Comparison of ENCODE assay signal across 21 mouse cellular contexts in genomic region chr3:101624287-101624686, GRCm38 (mm10). TPM values are rescaled to one million over a fixed set of nuclear protein-coding genes. Genes with fewer than 3 reads are reported as not detected.
A peak's percentile ranks its signal among the peaks of the same experiment; 100 is the strongest.
DNase-seq lines count a peak whose midpoint lies in the region; ATAC-seq and TF ChIP-seq lines count a peak whose summit lies in the region.
"Had no signal": no experiment of that assay in that cellular context is flagged by ENCODE, and none has a peak within 500 bp of the region (broad histone marks: within the 10 kb centered on the region; RNA-seq: fewer than 3 reads in every experiment).

No protein-coding gene starts in this region.

- no peaks in the 10 kb centered on the region for H3K9me3 ChIP-seq in neural tube, embryonic 14.5 days (ENCODE audit: control insufficient read depth, low read length)
- H3K9me3 ChIP-seq in neural tube, embryonic 15.5 days (replicated peaks), result no peaks in the 10 kb centered on the region
- H3K9me3 ChIP-seq: embryonic facial prominence, embryonic 13.5 days; forebrain, embryonic 10.5 days; forebrain, embryonic 12.5 days had no signal

- TF ChIP-seq CTCF in layer of hippocampus, adult 2 months (conservative IDR thresholded peaks at IDR 0.05), result no peak

- H3K27ac ChIP-seq in layer of hippocampus, adult 2 months, result peak overlapping the region; percentile 43; the same call in 1 of the 2 replicates
- no peak overlapping the region for H3K27ac ChIP-seq in neural tube, embryonic 14.5 days (ENCODE audit: low read depth, low read length)
- H3K27ac ChIP-seq in neural tube, embryonic 15.5 days (replicated peaks), result 0 out of 2 replicates have a peak overlapping the region, but pooled peaks have one; percentile 48
- H3K27ac ChIP-seq: embryonic facial prominence, embryonic 13.5 days; embryonic facial prominence, embryonic 15.5 days; forebrain, embryonic 10.5 days; forebrain, embryonic 12.5 days had no signal

- DNase-seq in layer of hippocampus, adult 2 months (ENCODE audit: low spot score in 2 of 2), result no peak
- DNase-seq in layer of hippocampus, postnatal 25 days (ENCODE audit: extremely low spot score in 1 of 2, low spot score in 1 of 2), result no peak
- DNase-seq in lung, postnatal 4 days, result no peak
- DNase-seq: adrenal gland, postnatal 10 days; adrenal gland, postnatal 25 days; cerebellum, adult 11 months; cerebellum, adult 18-20 months; cerebellum, adult 8-10 months; cerebellum, adult 9-11 months; cerebellum, postnatal 14 days; cerebellum, postnatal 36 days; embryo, embryonic 11 days had no signal

- ATAC-seq in neural tube, embryonic 14.5 days (ENCODE audit: low read depth), result peak; percentile 74
- peak; percentile 76 for ATAC-seq in neural tube, embryonic 15.5 days (ENCODE audit: low FRiP score)
- ATAC-seq: forebrain, embryonic 14.5 days; forebrain, embryonic 16.5 days had no signal

- 54% methylated on average over 5 of the region's 5 CpGs for WGBS in neural tube, embryonic 14.5 days
- WGBS in neural tube, embryonic 15.5 days, result 46% methylated on average over 5 of the region's 5 CpGs

- no peak overlapping the region for H3K4me2 ChIP-seq in neural tube, embryonic 14.5 days (ENCODE audit: low read depth, low read length)
- no peak overlapping the region for H3K4me2 ChIP-seq in neural tube, embryonic 15.5 days
- H3K4me2 ChIP-seq: embryonic facial prominence, embryonic 13.5 days; embryonic facial prominence, embryonic 15.5 days; forebrain, embryonic 12.5 days had no signal

- H3K4me3 ChIP-seq in layer of hippocampus, adult 2 months, result no peak overlapping the region
- H3K4me3 ChIP-seq in neural tube, embryonic 14.5 days (ENCODE audit: low read depth, low read length), result no peak overlapping the region
- no peak overlapping the region for H3K4me3 ChIP-seq in neural tube, embryonic 15.5 days (replicated peaks)
- H3K4me3 ChIP-seq: embryonic facial prominence, embryonic 13.5 days; embryonic facial prominence, embryonic 15.5 days; erythroblast, embryonic 14.5 days; forebrain, embryonic 10.5 days; forebrain, embryonic 12.5 days had no signal

- H3K4me1 ChIP-seq in neural tube, embryonic 14.5 days (ENCODE audit: control insufficient read depth, insufficient read depth, low read length), result no peaks in the 10 kb centered on the region
- peaks cover 7% of the 10 kb centered on the region; the same call in 1 of the 2 replicates for H3K4me1 ChIP-seq in neural tube, embryonic 15.5 days
- H3K4me1 ChIP-seq: embryonic facial prominence, embryonic 13.5 days; embryonic facial prominence, embryonic 15.5 days; forebrain, embryonic 10.5 days; forebrain, embryonic 12.5 days had no signal

- H3K9ac ChIP-seq in neural tube, embryonic 14.5 days (replicated peaks; ENCODE audit: low read depth, low read length), result no peak overlapping the region
- H3K9ac ChIP-seq in neural tube, embryonic 15.5 days (replicated peaks), result no peak overlapping the region
- H3K9ac ChIP-seq: embryonic facial prominence, embryonic 13.5 days; embryonic facial prominence, embryonic 15.5 days; forebrain, embryonic 12.5 days had no signal

- H3K36me3 ChIP-seq in neural tube, embryonic 14.5 days (ENCODE audit: control insufficient read depth, insufficient read depth, low read length), result no peaks in the 10 kb centered on the region
- no peaks in the 10 kb centered on the region for H3K36me3 ChIP-seq in neural tube, embryonic 15.5 days
- H3K36me3 ChIP-seq: embryonic facial prominence, embryonic 13.5 days; embryonic facial prominence, embryonic 15.5 days; forebrain, embryonic 10.5 days; forebrain, embryonic 12.5 days had no signal

- H3K27me3 ChIP-seq in neural tube, embryonic 14.5 days (ENCODE audit: control insufficient read depth, insufficient read depth, low read length), result no peaks in the 10 kb centered on the region
- H3K27me3 ChIP-seq in neural tube, embryonic 15.5 days (replicated peaks), result no peaks in the 10 kb centered on the region
- H3K27me3 ChIP-seq: embryonic facial prominence, embryonic 13.5 days; embryonic facial prominence, embryonic 15.5 days; forebrain, embryonic 12.5 days had no signal

RNA-seq across cellular contexts. Expression of gene Atp1a1, which starts 19.8 kb away (rescaled TPM):
- total RNA-seq in layer of hippocampus, adult 2 months (2021), result 100 to 1,000 TPM; 476 to 506 TPM
- 100 to 1,000 TPM; 496 to 507 TPM for total RNA-seq in layer of hippocampus, postnatal 25 days (2021)
- 105 and 115 TPM in 2 replicates for polyA plus RNA-seq in neural tube, embryonic 14.5 days (2014; fragmentation: Nextera tagmentation; extraction: Ambion mirVana)
- 77.2 and 88.7 TPM in 2 replicates for polyA plus RNA-seq in neural tube, embryonic 15.5 days (2015; fragmentation: Nextera tagmentation; extraction: Ambion mirVana)
